Mouse (Mus musculus) limb, embryonic 14.5 days (tissue): Measurements from ENCODE around the gene Sectm1a. TPM values are rescaled to one million over a fixed set of nuclear protein-coding genes. Genes with fewer than 3 reads are reported as not detected.

ENCODE experiments used
- ATAC-seq: fragments of 200-750 bp; cut with Nextera tagmentation; 2 replicates; pipeline ENCODE4 v1.8.0; 2017; ENCODE audit warnings: low read depth, moderate number of reproducible peaks, moderate TSS enrichment; ENCODE audit not compliant: low FRiP score
- DNase-seq: peaks from one replicate; pipeline ENCODE4 v3.0.0-alpha.2; 2015; ENCODE audit warnings: low spot score
- H3K27ac ChIP-seq: fragments of 300-500 bp; sonication (generic); replicated peaks from 2 replicates; pipeline ENCODE4 v1.5.1; 2014; ENCODE audit warnings: low read depth, mild to moderate bottlenecking, low read length, moderate library complexity, mixed read lengths
- H3K27me3 ChIP-seq: fragments of 300-500 bp; sonication (generic); 2 replicates; pipeline ENCODE4 v1.6.1; 2014; ENCODE audit warnings: low read length, mixed read lengths; ENCODE audit not compliant: control insufficient read depth, insufficient read depth
- H3K36me3 ChIP-seq: fragments of 300-500 bp; sonication (generic); 2 replicates; pipeline ENCODE4 v1.6.1; 2014; ENCODE audit warnings: mild to moderate bottlenecking, low read length, moderate library complexity, mixed read lengths; ENCODE audit not compliant: control insufficient read depth, insufficient read depth
- H3K4me1 ChIP-seq: fragments of 300-500 bp; sonication (generic); 2 replicates; pipeline ENCODE4 v1.6.1; 2014; ENCODE audit warnings: antibody characterized with exemption, low read length, mixed read lengths; ENCODE audit not compliant: control insufficient read depth, insufficient read depth
- H3K4me2 ChIP-seq: fragments of 300-500 bp; sonication (generic); replicated peaks from 2 replicates; pipeline ENCODE4 v1.6.1; 2014; ENCODE audit warnings: low read depth, mild to moderate bottlenecking, low read length, moderate library complexity; ENCODE audit not compliant: severe bottlenecking
- H3K4me3 ChIP-seq: fragments of 300-500 bp; sonication (generic); replicated peaks from 2 replicates; pipeline ENCODE4 v1.5.1; 2014; ENCODE audit warnings: low read length
- H3K9ac ChIP-seq: fragments of 300-500 bp; sonication (generic); 2 replicates; pipeline ENCODE4 v1.6.1; 2014; ENCODE audit warnings: mild to moderate bottlenecking, low read depth, low read length, moderate library complexity; ENCODE audit not compliant: severe bottlenecking
- H3K9me3 ChIP-seq: fragments of 300-500 bp; sonication (generic); 2 replicates; pipeline ENCODE4 v1.6.1; 2016; ENCODE audit warnings: low read length; ENCODE audit not compliant: control insufficient read depth
- POLR2A ChIP-seq: fragments of 200-500 bp; IDR thresholded peaks from 2 replicates; pipeline ENCODE4 v1.8.0; 2012; ENCODE audit warnings: inconsistent platforms, mild to moderate bottlenecking, moderate library complexity, borderline replicate concordance; ENCODE audit not compliant: insufficient read depth, insufficient read length; ENCODE audit errors: extremely low read depth
- WGBS: fragments of 180-500 bp; shearing (Covaris S2); extraction: QIAGEN DNeasy Blood & Tissue Kit; methylation state at CpG from one replicate; pipeline ENCODE4 v1.1.7; 2014; 5-methylcytosine and 5-hydroxymethylcytosine counted together
- polyA plus RNA-seq, 2 experiments: library from polyadenylated mRNA; depleted of rRNA in 1 of 2; stranded (reverse) in 1 of 2; unstranded in 1 of 2; fragments of >200 nt; fragmentation: Nextera tagmentation in 1 of 2; extraction: Ambion mirVana in 1 of 2; gene quantifications; 2 replicates each; pipeline versions ENCODE4 v1.2.1 to v1.2.3; 2012 to 2014

The Sectm1a gene
- polyA plus RNA-seq, 2 experiments: 1.2 to 1.3 TPM

DNA sequence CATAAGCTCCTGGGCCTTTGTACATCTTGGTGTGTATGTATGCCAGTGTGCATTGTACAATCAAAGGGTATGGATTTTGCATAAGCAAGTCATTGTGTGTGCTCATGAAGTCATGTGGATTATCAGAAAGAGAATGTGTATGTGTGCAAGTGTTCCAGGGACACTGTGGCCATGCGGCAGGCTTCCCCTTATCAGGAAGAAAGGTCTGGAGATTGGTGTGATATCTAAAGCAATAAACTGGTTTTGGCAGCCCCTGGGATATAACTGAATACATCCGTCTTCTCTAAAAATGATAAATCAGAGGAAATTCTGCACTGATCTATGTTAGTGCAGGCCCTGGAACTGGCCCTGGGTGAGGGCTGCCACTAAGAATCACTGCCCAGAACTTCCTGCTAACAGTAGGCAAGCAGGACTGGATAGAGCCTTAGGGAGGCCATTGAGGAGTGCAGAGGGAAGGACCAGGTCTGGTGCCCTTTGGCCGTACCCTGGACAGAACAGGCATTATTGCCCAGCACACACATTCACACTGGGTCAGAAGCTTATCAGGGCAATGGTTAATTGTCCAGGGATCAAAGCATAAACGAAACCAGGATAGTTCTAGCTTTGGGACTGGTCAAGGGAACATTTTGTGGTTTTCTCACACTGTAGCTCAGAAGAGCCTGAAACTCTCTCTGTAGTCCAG, 20.2 kb upstream of the Sectm1a start:
- no peak for ATAC-seq
- WGBS: 88% methylated on average over 4 of the region's 4 CpGs
- no peaks in the 10 kb centered on the region for H3K27me3 ChIP-seq
- H3K4me2 ChIP-seq: no peak overlapping the region
- H3K36me3 ChIP-seq: no peaks in the 10 kb centered on the region
- no peaks in the 10 kb centered on the region for H3K4me1 ChIP-seq
- no peak for TF ChIP-seq POLR2A
- DNase-seq: no peak
- no peak overlapping the region for H3K27ac ChIP-seq
- no peaks in the 10 kb centered on the region for H3K9me3 ChIP-seq
- no peak overlapping the region for H3K4me3 ChIP-seq
- H3K9ac ChIP-seq: no peak overlapping the region

DNA sequence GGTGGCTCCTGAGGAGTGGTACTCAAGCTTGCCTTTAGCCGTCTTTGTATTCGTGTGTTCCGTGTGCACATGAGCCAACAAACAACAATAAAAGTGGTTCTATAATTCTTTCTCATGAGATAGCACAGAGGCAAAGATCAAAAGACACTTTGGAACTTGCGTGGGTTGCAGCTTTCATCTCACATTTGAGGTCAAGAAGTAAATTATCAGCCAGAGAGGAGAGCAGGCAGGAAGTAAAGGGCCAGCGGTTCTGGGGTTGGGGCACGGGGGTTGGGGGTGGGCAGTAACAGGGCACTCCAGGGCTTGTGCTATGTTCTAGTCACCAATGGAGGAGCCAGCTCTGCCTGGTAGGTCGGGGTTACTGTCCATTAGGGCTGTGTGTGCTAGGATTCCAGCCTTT, 19.7 kb upstream of the Sectm1a start:
- Histone ChIP-seq H3K27ac (no peak overlapping the region), H3K4me1 (no peaks in the 10 kb centered on the region), H3K27me3 (no peaks in the 10 kb centered on the region), H3K4me3 (no peak overlapping the region), H3K9me3 (no peaks in the 10 kb centered on the region), H3K36me3 (no peaks in the 10 kb centered on the region), H3K9ac (no peak overlapping the region), H3K4me2 (no peak overlapping the region)
- no peak for TF ChIP-seq POLR2A
- WGBS: 40% methylated on average over 7 of the region's 7 CpGs
- DNase-seq (no peak), ATAC-seq (no peak)

DNA sequence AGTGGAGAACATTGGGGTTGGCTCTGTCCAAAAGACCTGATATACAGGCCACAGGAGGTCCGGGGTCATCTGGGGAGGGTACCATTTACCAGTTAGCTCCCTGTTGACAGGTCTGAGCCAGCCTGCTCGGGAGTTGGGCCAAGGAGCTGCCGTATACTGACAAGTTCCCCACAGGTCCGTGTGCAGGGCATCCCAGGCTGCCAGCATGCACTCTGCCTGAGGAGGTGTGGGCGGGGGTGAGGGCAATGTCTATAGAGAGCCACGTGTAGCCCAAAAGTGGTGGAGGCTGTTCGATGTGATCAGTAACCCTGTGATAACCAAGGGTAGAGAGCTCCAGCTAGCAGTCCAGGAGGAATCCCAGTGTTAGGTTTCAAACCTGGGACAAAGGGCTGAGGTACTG, 18.7 kb upstream of the Sectm1a start:
- Histone ChIP-seq H3K36me3 (no peaks in the 10 kb centered on the region), H3K4me1 (no peaks in the 10 kb centered on the region), H3K9me3 (no peaks in the 10 kb centered on the region), H3K4me3 (no peak overlapping the region), H3K27ac (no peak overlapping the region), H3K27me3 (no peaks in the 10 kb centered on the region), H3K9ac (no peak overlapping the region), H3K4me2 (no peak overlapping the region)
- TF ChIP-seq POLR2A: no peak
- DNase-seq: no peak
- 73% methylated on average over 7 of the region's 7 CpGs for WGBS
- no peak for ATAC-seq

DNA sequence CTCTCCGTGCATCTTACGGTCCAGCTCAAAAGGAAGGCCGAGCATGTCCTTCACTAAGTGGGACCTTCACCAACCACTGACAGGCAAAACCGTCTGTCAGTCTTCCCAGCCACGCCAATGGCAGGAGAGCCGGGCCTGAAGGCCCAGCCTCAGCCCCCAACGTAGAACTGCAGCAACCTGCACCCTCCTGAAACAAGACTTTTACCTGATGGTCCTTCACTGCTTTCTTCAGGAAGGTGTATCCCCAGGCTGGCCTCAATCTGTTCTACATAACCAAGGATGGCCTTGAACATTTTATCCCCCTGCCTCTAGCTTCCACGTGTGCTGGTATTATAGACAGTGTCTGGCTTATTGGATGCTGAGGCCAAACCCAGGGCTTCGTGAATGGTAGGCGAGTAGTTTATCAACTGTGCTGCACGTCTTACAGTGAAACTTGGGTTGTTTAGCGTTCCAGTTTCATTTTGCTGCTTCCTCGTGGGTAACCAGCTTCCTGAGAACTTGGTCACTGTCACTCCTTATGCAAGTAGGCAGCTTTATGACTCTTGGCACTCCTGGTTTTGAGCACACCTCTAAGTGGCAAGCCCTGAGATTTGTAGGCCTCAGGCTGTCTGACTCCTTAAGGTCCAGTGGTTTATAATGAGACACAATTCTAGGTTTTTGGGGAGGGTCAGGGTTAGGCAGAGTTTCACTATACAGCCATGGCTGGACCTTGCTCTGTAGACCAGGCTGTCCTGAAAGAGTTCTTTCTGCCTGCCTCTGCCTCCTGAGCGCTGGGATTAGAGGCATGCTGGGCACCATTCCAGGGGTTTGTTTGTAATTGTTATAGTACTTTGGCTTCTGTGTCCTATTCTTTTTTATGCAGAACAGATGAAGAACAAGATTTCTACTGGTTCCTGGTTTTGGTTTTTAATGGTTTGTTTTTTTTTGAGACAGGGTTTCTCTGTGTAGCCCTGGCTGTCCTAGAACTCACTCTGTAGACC, 11.9 kb upstream of the Sectm1a start:
- H3K4me3 ChIP-seq: no peak overlapping the region
- no peaks in the 10 kb centered on the region for H3K4me1 ChIP-seq
- no peaks in the 10 kb centered on the region for H3K36me3 ChIP-seq
- no peaks in the 10 kb centered on the region for H3K9me3 ChIP-seq
- WGBS: 88% methylated on average over 14 of the region's 14 CpGs
- H3K9ac ChIP-seq: no peak overlapping the region
- H3K27me3 ChIP-seq: no peaks in the 10 kb centered on the region
- no peak overlapping the region for H3K27ac ChIP-seq
- TF ChIP-seq POLR2A: no peak
- DNase-seq: no peak
- H3K4me2 ChIP-seq: no peak overlapping the region
- ATAC-seq: no peak

DNA sequence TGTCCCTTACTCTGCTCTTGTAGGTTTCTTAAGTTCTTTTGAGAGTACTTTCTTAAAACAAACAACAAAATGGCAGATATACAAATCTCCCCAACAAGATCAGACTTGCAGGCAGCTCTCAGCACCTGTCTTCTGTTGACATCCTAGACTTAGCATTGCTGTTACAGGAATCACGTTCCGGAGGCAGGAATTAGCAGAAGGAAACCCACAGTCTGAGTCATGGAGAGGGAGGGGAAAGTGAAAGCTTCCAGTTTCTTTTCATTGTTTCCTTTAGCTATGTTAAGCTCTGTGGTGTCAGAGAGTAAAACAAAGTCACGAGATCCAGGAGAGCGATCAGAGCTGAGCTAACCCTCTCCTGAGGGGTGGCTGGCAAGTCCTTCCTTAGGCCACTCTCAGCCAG, 9.9 kb upstream of the Sectm1a start:
- no peaks in the 10 kb centered on the region for H3K9me3 ChIP-seq
- no peak for DNase-seq
- no peak for ATAC-seq
- 70% methylated on average over 4 of the region's 4 CpGs for WGBS
- no peak overlapping the region for H3K27ac ChIP-seq
- no peak for TF ChIP-seq POLR2A
- H3K4me2 ChIP-seq: no peak overlapping the region
- H3K9ac ChIP-seq: no peak overlapping the region
- no peaks in the 10 kb centered on the region for H3K4me1 ChIP-seq
- H3K36me3 ChIP-seq: no peaks in the 10 kb centered on the region
- no peaks in the 10 kb centered on the region for H3K27me3 ChIP-seq
- no peak overlapping the region for H3K4me3 ChIP-seq
